Mouse (Mus musculus): ENCODE measurements around the gene Dgcr2. TPM values are rescaled to one million over a fixed set of nuclear protein-coding genes. Genes with fewer than 3 reads are reported as not detected.

The Dgcr2 gene
- polyA plus RNA-seq, 1 experiment: 99.8 TPM

- H3K4me1 ChIP-seq (ENCODE audit: control insufficient read depth, insufficient read depth, low read length): peaks cover 9% of the 10 kb centered on the region; the same call in 1 of the 2 replicates
- peak overlapping the region; percentile 71 for H3K27ac ChIP-seq (ENCODE audit: insufficient read depth, low read depth, low read length)
- no peaks in the 10 kb centered on the region for H3K36me3 ChIP-seq (ENCODE audit: control insufficient read depth, insufficient read depth, low read length)
- 14% methylated on average over 29 of the region's 29 CpGs for WGBS
- TF ChIP-seq POLR2A (IDR thresholded peaks at IDR 0.05; ENCODE audit: low read depth, low read length): no peak
- peaks cover 3% of the 10 kb centered on the region; the same call in 1 of the 2 replicates for H3K27me3 ChIP-seq (replicated peaks; ENCODE audit: control insufficient read depth, insufficient read depth, low read length)
- no peak for DNase-seq
- peak overlapping the region; percentile 47 for H3K4me3 ChIP-seq (ENCODE audit: insufficient read depth, low read depth, low read length)
These were observed 100.5 kb downstream of the Dgcr2 start for GRCm38 (mm10) chr16:17797812-17798311.

- TF ChIP-seq CTCF (conservative IDR thresholded peaks at IDR 0.05; ENCODE audit: insufficient read depth, insufficient read length, low read depth, low read length) (no peak), POLR2A (IDR thresholded peaks at IDR 0.05; ENCODE audit: low read depth, low read length) (no peak)
- peak; percentile 65 for DNase-seq
- H3K27ac ChIP-seq (ENCODE audit: insufficient read depth, low read depth, low read length): peak within 1 kb of the TSS; percentile 71
- H3K27me3 ChIP-seq (replicated peaks; ENCODE audit: control insufficient read depth, insufficient read depth, low read length): peaks cover 3% of the 10 kb centered on the region; the same call in 1 of the 2 replicates
- H3K36me3 ChIP-seq (ENCODE audit: control insufficient read depth, insufficient read depth, low read length): no peaks in the 10 kb centered on the region
- peaks cover 5% of the 10 kb centered on the region; the same call in 1 of the 2 replicates for H3K4me1 ChIP-seq (ENCODE audit: control insufficient read depth, insufficient read depth, low read length)
- peak within 1 kb of the TSS; percentile 47 for H3K4me3 ChIP-seq (ENCODE audit: insufficient read depth, low read depth, low read length)
- 5% methylated on average over 80 of the region's 81 CpGs for WGBS
These were observed 101.2 kb downstream of the Dgcr2 start, which contains the start of gene Scarf2 for GRCm38 (mm10) chr16:17796971-17797811. Gene Scarf2, plus strand, starts transcription at chr16:17797282.

GRCm38 (mm10) chr16:17796519-17796918 lies 101.8 kb downstream of the Dgcr2 start:
- Histone ChIP-seq H3K36me3 (ENCODE audit: control insufficient read depth, insufficient read depth, low read length) (no peaks in the 10 kb centered on the region), H3K27ac (ENCODE audit: insufficient read depth, low read depth, low read length) (peak overlapping the region; percentile 29; the same call in 1 of the 2 replicates), H3K27me3 (replicated peaks; ENCODE audit: control insufficient read depth, insufficient read depth, low read length) (peaks cover 3% of the 10 kb centered on the region; the same call in 1 of the 2 replicates), H3K4me1 (ENCODE audit: control insufficient read depth, insufficient read depth, low read length) (peaks cover 5% of the 10 kb centered on the region; the same call in 1 of the 2 replicates), H3K4me3 (ENCODE audit: insufficient read depth, low read depth, low read length) (peak overlapping the region; percentile 47; the same call in 1 of the 2 replicates)
- DNase-seq: no peak
- no peak for TF ChIP-seq POLR2A (IDR thresholded peaks at IDR 0.05; ENCODE audit: low read depth, low read length)
- TF ChIP-seq CTCF (conservative IDR thresholded peaks at IDR 0.05; ENCODE audit: insufficient read depth, insufficient read length, low read depth, low read length): no peak

GRCm38 (mm10) chr16:17795643-17796042 lies 102.7 kb downstream of the Dgcr2 start:
- Histone ChIP-seq H3K27me3 (replicated peaks; ENCODE audit: control insufficient read depth, insufficient read depth, low read length) (peaks cover 3% of the 10 kb centered on the region; the same call in 1 of the 2 replicates), H3K36me3 (ENCODE audit: control insufficient read depth, insufficient read depth, low read length) (no peaks in the 10 kb centered on the region), H3K4me3 (ENCODE audit: insufficient read depth, low read depth, low read length) (no peak overlapping the region), H3K4me1 (ENCODE audit: control insufficient read depth, insufficient read depth, low read length) (peaks cover 5% of the 10 kb centered on the region; the same call in 1 of the 2 replicates), H3K27ac (ENCODE audit: insufficient read depth, low read depth, low read length) (no peak overlapping the region)
- no peak for DNase-seq
- TF ChIP-seq POLR2A (IDR thresholded peaks at IDR 0.05; ENCODE audit: low read depth, low read length) (no peak), CTCF (conservative IDR thresholded peaks at IDR 0.05; ENCODE audit: insufficient read depth, insufficient read length, low read depth, low read length) (no peak)
- WGBS: 85% methylated on average over 5 of the region's 5 CpGs

GRCm38 (mm10) chr16:17794047-17794446 lies 104.3 kb downstream of the Dgcr2 start:
- WGBS: 96% methylated on average over 4 of the region's 4 CpGs
- Histone ChIP-seq H3K4me3 (ENCODE audit: insufficient read depth, low read depth, low read length) (no peak overlapping the region), H3K27me3 (replicated peaks; ENCODE audit: control insufficient read depth, insufficient read depth, low read length) (peaks cover 3% of the 10 kb centered on the region; the same call in 1 of the 2 replicates), H3K27ac (ENCODE audit: insufficient read depth, low read depth, low read length) (no peak overlapping the region), H3K4me1 (ENCODE audit: control insufficient read depth, insufficient read depth, low read length) (peaks cover 5% of the 10 kb centered on the region; the same call in 1 of the 2 replicates), H3K36me3 (ENCODE audit: control insufficient read depth, insufficient read depth, low read length) (peaks cover 2% of the 10 kb centered on the region)
- no peak for TF ChIP-seq POLR2A (IDR thresholded peaks at IDR 0.05; ENCODE audit: low read depth, low read length)
- no peak for TF ChIP-seq CTCF (conservative IDR thresholded peaks at IDR 0.05; ENCODE audit: insufficient read depth, insufficient read length, low read depth, low read length)
- DNase-seq: no peak

GRCm38 (mm10) chr16:17792728-17793127 lies 105.6 kb downstream of the Dgcr2 start:
- H3K27ac ChIP-seq (ENCODE audit: insufficient read depth, low read depth, low read length): no peak overlapping the region
- H3K4me3 ChIP-seq (ENCODE audit: insufficient read depth, low read depth, low read length): no peak overlapping the region
- 0 out of 2 replicates have a peak, but pooled peaks cover 2% of the 10 kb centered on the region for H3K4me1 ChIP-seq (ENCODE audit: control insufficient read depth, insufficient read depth, low read length)
- WGBS: 80% methylated on average over 3 of the region's 3 CpGs
- peaks cover 2% of the 10 kb centered on the region; the same call in 1 of the 2 replicates for H3K27me3 ChIP-seq (replicated peaks; ENCODE audit: control insufficient read depth, insufficient read depth, low read length)
- TF ChIP-seq POLR2A (IDR thresholded peaks at IDR 0.05; ENCODE audit: low read depth, low read length): no peak
- TF ChIP-seq CTCF (conservative IDR thresholded peaks at IDR 0.05; ENCODE audit: insufficient read depth, insufficient read length, low read depth, low read length): no peak
- no peak for DNase-seq
- H3K36me3 ChIP-seq (ENCODE audit: control insufficient read depth, insufficient read depth, low read length): peaks cover 3% of the 10 kb centered on the region

Other genes starting within 250 kb of the Dgcr2 start
- gene Med15, start 165.7 kb downstream of the Dgcr2 start, polyA plus RNA-seq (2012; rRNA removed): 48.6 and 54.3 TPM in 2 replicates
- gene Klhl22, start 138.9 kb downstream of the Dgcr2 start, polyA plus RNA-seq (2012; rRNA removed): 50.9 and 69.4 TPM in 2 replicates
- gene Scarf2, start 101.3 kb downstream of the Dgcr2 start, polyA plus RNA-seq (2012; rRNA removed): 26.8 and 38.2 TPM in 2 replicates
- 6.2 and 7.9 TPM in 2 replicates for gene B830017H08Rik, start 65.4 kb downstream of the Dgcr2 start, polyA plus RNA-seq (2012; rRNA removed)
- gene Car15, start 60.2 kb downstream of the Dgcr2 start, polyA plus RNA-seq (2012; rRNA removed): 372 and 440 TPM in 2 replicates
- 7.7 and 10.3 TPM in 2 replicates for gene Gm20518, start 6.9 kb downstream of the Dgcr2 start, polyA plus RNA-seq (2012; rRNA removed)
- 0.12 and 0.14 TPM in 2 replicates for gene Tssk1, start 4.3 kb downstream of the Dgcr2 start, polyA plus RNA-seq (2012; rRNA removed)
- gene Tssk2, start 75 bp upstream of the Dgcr2 start, polyA plus RNA-seq (2012; rRNA removed): 0.05 and 0.27 TPM in 2 replicates
- 14.2 and 16.2 TPM in 2 replicates for gene Ess2, start 12.8 kb upstream of the Dgcr2 start, polyA plus RNA-seq (2012; rRNA removed)
- not detected in 2 replicates for gene Gsc2, start 16.5 kb upstream of the Dgcr2 start, polyA plus RNA-seq (2012; rRNA removed)
- 300 and 304 TPM in 2 replicates for gene Slc25a1, start 29.7 kb upstream of the Dgcr2 start, polyA plus RNA-seq (2012; rRNA removed)
- gene Vpreb2, start 81.9 kb upstream of the Dgcr2 start, polyA plus RNA-seq (2012; rRNA removed): not detected in 2 replicates
- 135 and 142 TPM in 2 replicates for gene Dgcr6, start 154.3 kb upstream of the Dgcr2 start, polyA plus RNA-seq (2012; rRNA removed)
- 397 and 415 TPM in 2 replicates for gene Prodh, start 191.6 kb upstream of the Dgcr2 start, polyA plus RNA-seq (2012; rRNA removed)
- 18.9 and 26.7 TPM in 2 replicates for gene Rtn4r, start 229.1 kb upstream of the Dgcr2 start, polyA plus RNA-seq (2012; rRNA removed)